Mouse (Mus musculus) intestine, postnatal 0 days (tissue): ENCODE measurements around the gene Fbxl18. TPM values are rescaled to one million over a fixed set of nuclear protein-coding genes. Genes with fewer than 3 reads are reported as not detected.

Experiments used
- ATAC-seq: fragments of 200-750 bp; cut with Nextera tagmentation; 2 replicates; pipeline ENCODE4 v1.8.0; 2017; ENCODE audit warnings: mild to moderate bottlenecking, moderate TSS enrichment, moderate library complexity
- H3K27ac ChIP-seq: fragments of 300-500 bp; sonication (generic); 2 replicates; pipeline ENCODE4 v1.5.1; 2014; ENCODE audit warnings: mild to moderate bottlenecking, low read depth, low read length, moderate library complexity
- H3K27me3 ChIP-seq: fragments of 300-500 bp; sonication (generic); replicated peaks from 2 replicates; pipeline ENCODE4 v1.6.1; 2014; ENCODE audit warnings: low read length, mixed read lengths; ENCODE audit not compliant: control insufficient read depth, insufficient read depth
- H3K36me3 ChIP-seq: fragments of 300-500 bp; sonication (generic); 2 replicates; pipeline ENCODE4 v1.6.1; 2014; ENCODE audit warnings: mild to moderate bottlenecking, moderate library complexity; ENCODE audit not compliant: control insufficient read depth, insufficient read depth
- H3K4me1 ChIP-seq: fragments of 300-500 bp; sonication (generic); replicated peaks from 2 replicates; pipeline ENCODE4 v1.6.1; 2014; ENCODE audit warnings: antibody characterized with exemption, low read length, mixed read lengths; ENCODE audit not compliant: control insufficient read depth, insufficient read depth
- H3K4me2 ChIP-seq: fragments of 300-500 bp; sonication (generic); replicated peaks from 2 replicates; pipeline ENCODE4 v1.6.1; 2014; ENCODE audit warnings: low read depth, mild to moderate bottlenecking, moderate library complexity
- H3K4me3 ChIP-seq: fragments of 300-500 bp; sonication (generic); 2 replicates; pipeline ENCODE4 v1.5.1; 2014; ENCODE audit warnings: low read depth, low read length
- H3K9ac ChIP-seq: fragments of 300-500 bp; sonication (generic); 2 replicates; pipeline ENCODE4 v1.6.1; 2014; ENCODE audit warnings: mild to moderate bottlenecking, low read depth, low read length
- H3K9me3 ChIP-seq: fragments of 300-500 bp; sonication (generic); 2 replicates; pipeline ENCODE4 v1.6.1; 2016; ENCODE audit warnings: mixed run types; ENCODE audit not compliant: control insufficient read depth
- CTCF ChIP-seq: sonication (generic); IDR thresholded peaks from 2 replicates; pipeline ENCODE4 v1.5.1; 2016; ENCODE audit warnings: low read depth, mild to moderate bottlenecking, control low read depth, antibody characterized with exemption, moderate library complexity
- WGBS: fragments of 180-500 bp; shearing (Covaris S2); extraction: QIAGEN DNeasy Blood & Tissue Kit; methylation state at CpG from one replicate; pipeline ENCODE4 v1.1.7; 2014; 5-methylcytosine and 5-hydroxymethylcytosine counted together
- polyA plus RNA-seq: library from polyadenylated mRNA; unstranded; fragments of >200 nt; fragmentation: Nextera tagmentation; extraction: Ambion mirVana; gene quantifications from 2 replicates; pipeline ENCODE4 v1.2.1, GENCODE M21; 2015

Fbxl18 gene
- polyA plus RNA-seq, 1 experiment from 2014 or later: 5.6 TPM

DNA sequence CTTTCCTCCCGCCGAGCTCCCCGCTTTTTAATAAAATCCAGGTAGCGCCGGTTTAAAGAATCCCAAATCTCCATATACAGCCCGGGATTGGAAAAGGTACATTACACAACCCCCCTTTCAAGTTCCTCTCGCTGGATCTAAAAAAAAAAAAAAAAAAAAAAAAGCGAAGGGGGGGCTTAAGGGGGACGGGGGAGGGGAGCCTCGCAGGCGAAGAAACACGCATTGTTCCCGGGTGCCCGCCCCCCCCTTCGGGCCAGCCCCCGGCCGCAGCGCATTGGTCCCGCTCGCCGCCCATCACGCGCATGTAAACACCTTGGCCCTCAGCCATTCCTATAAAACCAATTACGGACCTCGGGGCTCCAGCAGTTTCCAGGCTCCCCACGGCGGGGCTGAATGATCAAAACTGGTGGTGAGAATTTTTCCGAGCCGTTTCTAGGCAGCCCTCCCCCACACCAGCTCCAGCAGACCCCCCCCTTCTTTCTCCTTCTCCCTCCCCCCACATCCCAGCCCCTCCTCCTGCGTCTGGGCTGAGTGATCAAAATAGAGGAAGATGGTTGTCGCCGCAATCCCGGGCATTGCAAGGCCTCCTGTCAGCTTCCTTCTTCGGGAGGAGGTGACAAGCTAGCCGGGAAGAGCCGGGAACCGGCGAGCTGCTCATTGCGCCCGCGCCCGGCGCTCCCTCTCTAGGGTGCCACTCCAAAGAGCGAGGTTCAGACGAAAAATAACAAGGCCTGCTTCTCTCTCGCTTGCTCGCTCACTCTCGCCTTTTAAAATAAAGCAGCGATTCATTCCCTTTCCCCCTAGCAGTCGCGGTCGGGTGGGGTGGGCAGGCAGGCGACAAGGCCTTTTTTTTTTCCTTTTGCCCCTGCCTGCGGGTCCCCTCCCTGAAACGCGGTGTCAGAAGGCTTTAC, 77.4 kb downstream of the Fbxl18 start, which contains the start of gene Tnrc18:
Tnrc18 (minus strand) TSS at position 139 of the 911 bp plus-strand sequence.
- no peaks in the 10 kb centered on the region for H3K9me3 ChIP-seq
- under 1% methylated on average over 49 of the region's 56 CpGs for WGBS
- peak within 1 kb of the TSS; percentile 99 for H3K9ac ChIP-seq
- H3K4me3 ChIP-seq: peak within 1 kb of the TSS; percentile 92
- H3K27ac ChIP-seq: peak within 1 kb of the TSS; percentile 100
- peak within 1 kb of the TSS; percentile 92 for H3K4me2 ChIP-seq
- H3K36me3 ChIP-seq: no peaks in the 10 kb centered on the region
- TF ChIP-seq CTCF: no peak
- no peaks in the 10 kb centered on the region for H3K27me3 ChIP-seq
- 0 out of 2 replicates have a peak, but pooled peaks cover 3% of the 10 kb centered on the region for H3K4me1 ChIP-seq
- peak; percentile 75 for ATAC-seq

Other genes starting within 250 kb of the Fbxl18 start
- gene Slc29a4, start 202.9 kb downstream of the Fbxl18 start, polyA plus RNA-seq: 2.9 and 3.5 TPM in 2 replicates
- gene Tnrc18, start 77.8 kb downstream of the Fbxl18 start, polyA plus RNA-seq: 9.9 and 11.7 TPM in 2 replicates
- gene Actb, start 11.3 kb upstream of the Fbxl18 start, polyA plus RNA-seq: 22,808 and 23,070 TPM in 2 replicates
- gene Fscn1, start 64.9 kb upstream of the Fbxl18 start, polyA plus RNA-seq: 36.5 and 37.1 TPM in 2 replicates
- gene Rnf216, start 217.6 kb upstream of the Fbxl18 start, polyA plus RNA-seq: 16.9 and 20.6 TPM in 2 replicates